Mouse (Mus musculus): ENCODE results near the gene Crybg3.
"Not testable (repeated sequence)": the region's sequence is repeated elsewhere in the genome, so short reads cannot be mapped to it uniquely, and the experiment has no call there.

Crybg3 gene

GRCm38 (mm10) chr16:59531243-59531642, 69.5 kb downstream of the Crybg3 start:
- DNase-seq (ENCODE audit: low spot score) = no peak

GRCm38 (mm10) chr16:59529570-59529969, 71.2 kb downstream of the Crybg3 start:
- no peak for DNase-seq (ENCODE audit: low spot score)

GRCm38 (mm10) chr16:59526939-59527338, 73.8 kb downstream of the Crybg3 start:
- no peak for DNase-seq (ENCODE audit: low spot score)

- DNase-seq (ENCODE audit: low spot score) = no peak
These were observed 78.9 kb downstream of the Crybg3 start for GRCm38 (mm10) chr16:59521752-59522423.

GRCm38 (mm10) chr16:59517447-59518219, 83.1 kb downstream of the Crybg3 start:
- no peak for DNase-seq (ENCODE audit: low spot score)

GRCm38 (mm10) chr16:59516965-59517364, 83.8 kb downstream of the Crybg3 start:
- DNase-seq (ENCODE audit: low spot score) = no peak

- DNase-seq (ENCODE audit: low spot score) = no peak
These were observed 85.6 kb downstream of the Crybg3 start for GRCm38 (mm10) chr16:59515169-59515568.

GRCm38 (mm10) chr16:59509830-59510229, 90.9 kb downstream of the Crybg3 start:
- no peak for DNase-seq (ENCODE audit: low spot score)

- DNase-seq (ENCODE audit: low spot score) = no peak
These were observed 101.6 kb downstream of the Crybg3 start for GRCm38 (mm10) chr16:59499180-59499579.

- DNase-seq (ENCODE audit: low spot score) = no peak
These were observed 102.8 kb downstream of the Crybg3 start for GRCm38 (mm10) chr16:59497947-59498346.

GRCm38 (mm10) chr16:59493199-59493598, 107.6 kb downstream of the Crybg3 start:
- DNase-seq (ENCODE audit: low spot score) = no peak

- DNase-seq (ENCODE audit: low spot score) = no peak
These were observed 112.7 kb downstream of the Crybg3 start for GRCm38 (mm10) chr16:59487975-59488548.

GRCm38 (mm10) chr16:59487239-59487638, 113.5 kb downstream of the Crybg3 start:
- DNase-seq (ENCODE audit: low spot score) = no peak

GRCm38 (mm10) chr16:59477955-59478354, 122.8 kb downstream of the Crybg3 start:
- no peak for DNase-seq (ENCODE audit: low spot score)

- peak; percentile 69 for DNase-seq (ENCODE audit: low spot score)
These were observed 126.0 kb downstream of the Crybg3 start for GRCm38 (mm10) chr16:59474788-59475187.

GRCm38 (mm10) chr16:59472546-59472945, 128.2 kb downstream of the Crybg3 start:
- DNase-seq (ENCODE audit: low spot score) = no peak

GRCm38 (mm10) chr16:59471637-59472278, 129.0 kb downstream of the Crybg3 start, which contains the start of gene Riox2:
Riox2 (plus strand) TSS chr16:59471775.
- peak; percentile 82 for DNase-seq (ENCODE audit: low spot score)

GRCm38 (mm10) chr16:59469846-59470245, 130.9 kb downstream of the Crybg3 start:
- DNase-seq (ENCODE audit: low spot score) = no peak

GRCm38 (mm10) chr16:59463973-59464372, 136.8 kb downstream of the Crybg3 start:
- no peak for DNase-seq (ENCODE audit: low spot score)

GRCm38 (mm10) chr16:59463567-59463966, 137.2 kb downstream of the Crybg3 start:
- no peak for DNase-seq (ENCODE audit: low spot score)

- DNase-seq (ENCODE audit: low spot score) = not testable (repeated sequence)
These were observed 141.4 kb downstream of the Crybg3 start for GRCm38 (mm10) chr16:59459259-59459861.

GRCm38 (mm10) chr16:59451813-59452212, 149.0 kb downstream of the Crybg3 start:
- DNase-seq (ENCODE audit: low spot score) = no peak
